Mouse (Mus musculus): ENCODE results near the gene Parp11.
"Not testable (repeated sequence)": the region's sequence is repeated elsewhere in the genome, so short reads cannot be mapped to it uniquely, and the experiment has no call there.

The Parp11 gene

DNA sequence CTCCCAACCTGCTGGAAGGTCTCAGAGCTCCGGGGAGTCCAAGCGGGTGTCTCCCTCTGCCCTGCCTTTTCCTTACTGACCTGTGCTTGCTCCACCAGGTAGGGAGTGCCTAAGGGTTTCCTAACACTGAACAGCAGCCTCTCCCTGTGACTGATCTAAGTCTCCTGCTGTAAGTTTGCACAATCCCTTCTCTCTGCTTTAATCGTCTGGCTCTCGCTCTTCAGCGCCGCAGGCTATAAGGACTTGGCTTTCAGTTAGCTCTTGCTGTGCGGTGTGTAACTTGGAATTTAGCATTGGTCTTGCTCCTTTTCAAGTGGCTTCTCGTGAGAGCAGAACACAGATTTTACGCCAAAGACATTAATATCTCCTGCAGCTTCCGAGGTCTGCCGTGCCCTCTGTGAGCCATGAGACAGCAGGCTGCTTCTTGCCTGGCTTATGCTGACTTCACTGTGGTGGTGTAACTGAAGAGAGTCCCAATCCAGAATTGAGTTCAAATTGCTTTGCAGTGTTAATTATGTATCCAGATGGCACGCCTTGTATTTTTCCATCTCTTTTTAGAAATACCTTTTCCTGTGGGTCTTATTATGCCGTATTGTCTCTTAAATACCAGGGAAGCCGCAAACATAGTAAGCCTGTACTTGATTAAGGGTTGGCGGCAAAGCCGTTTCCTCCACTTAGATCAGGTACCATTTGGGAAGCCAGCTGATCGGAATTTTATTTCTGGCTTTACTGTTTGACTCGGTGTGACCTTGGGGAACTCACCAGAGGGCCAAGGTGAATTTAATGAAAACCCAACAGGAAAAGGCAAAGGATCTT is 50.4 kb downstream of the Parp11 start:
- DNase-seq, result no peak

- DNase-seq, result no peak
These were observed 53.5 kb downstream of the Parp11 start for GRCm38 (mm10) chr6:127500119-127500518.

DNA sequence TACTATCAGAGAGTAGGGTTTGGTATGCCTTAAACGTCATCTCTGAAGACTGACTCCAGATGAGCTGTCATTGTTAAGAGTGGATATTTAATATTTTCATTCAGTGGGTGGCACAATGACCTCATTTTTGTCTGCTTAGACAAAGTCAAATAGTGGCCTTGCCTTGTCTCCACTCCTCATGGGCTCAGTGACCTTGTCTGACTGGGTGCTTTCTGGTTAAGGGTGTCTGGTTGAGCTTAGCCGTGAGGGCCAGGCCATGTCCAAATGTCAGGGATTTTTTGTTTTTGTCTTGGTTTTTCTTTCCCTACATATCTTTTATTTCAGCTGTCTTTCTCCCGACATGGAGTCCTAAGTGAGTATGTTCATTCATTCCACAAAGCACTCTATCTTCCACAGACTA is 54.2 kb downstream of the Parp11 start:
- DNase-seq, result no peak

GRCm38 (mm10) chr6:127502530-127502929 is 55.9 kb downstream of the Parp11 start:
- peak; percentile 64 for DNase-seq

- not testable (repeated sequence) for DNase-seq
These were observed 67.1 kb downstream of the Parp11 start for GRCm38 (mm10) chr6:127513776-127514175.

DNA sequence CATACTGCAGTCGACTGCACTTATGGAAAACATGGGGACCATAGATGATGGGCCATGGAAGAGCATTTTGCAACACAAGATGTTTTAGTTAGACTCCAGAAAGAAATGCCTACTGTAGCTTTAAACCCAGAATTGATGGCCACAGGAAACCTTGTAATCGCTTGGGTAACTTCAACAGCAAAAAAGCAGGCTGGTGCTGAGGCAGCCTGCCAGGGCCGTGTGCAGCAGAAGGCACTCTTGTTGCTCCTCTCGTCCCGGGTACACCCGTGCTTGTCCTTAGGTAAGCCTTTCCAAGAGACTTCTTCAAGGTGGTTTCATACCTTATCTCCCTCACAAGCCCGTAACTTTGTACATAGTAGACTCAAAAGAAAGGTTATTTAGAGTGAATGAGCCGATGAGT is 74.5 kb downstream of the Parp11 start:
- peak; percentile 17 for DNase-seq

- DNase-seq, result no peak
These were observed 75.7 kb downstream of the Parp11 start for GRCm38 (mm10) chr6:127522326-127522725.

DNA sequence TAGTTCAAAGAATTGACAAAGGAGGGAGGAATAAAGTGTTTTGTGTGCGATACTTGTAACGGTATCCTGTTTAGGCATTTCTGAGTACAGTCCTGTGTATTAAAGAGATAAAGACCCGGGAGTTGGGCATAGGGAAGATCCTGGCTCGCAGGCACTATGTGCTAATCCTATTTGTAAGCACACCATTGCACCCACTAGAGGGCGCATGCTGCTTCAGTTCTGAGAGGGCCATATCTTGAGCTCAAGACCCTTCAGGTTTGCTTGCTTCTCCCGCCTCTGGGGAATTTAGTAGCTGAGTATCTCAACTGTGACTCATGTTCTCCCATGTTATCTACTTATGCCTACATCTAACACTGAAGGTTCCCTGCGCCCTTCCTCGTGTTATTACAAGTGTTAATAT is 77.8 kb downstream of the Parp11 start:
- peak; percentile 62 for DNase-seq

- DNase-seq, result no peak
These were observed 82.0 kb downstream of the Parp11 start for GRCm38 (mm10) chr6:127528625-127529024.

DNA sequence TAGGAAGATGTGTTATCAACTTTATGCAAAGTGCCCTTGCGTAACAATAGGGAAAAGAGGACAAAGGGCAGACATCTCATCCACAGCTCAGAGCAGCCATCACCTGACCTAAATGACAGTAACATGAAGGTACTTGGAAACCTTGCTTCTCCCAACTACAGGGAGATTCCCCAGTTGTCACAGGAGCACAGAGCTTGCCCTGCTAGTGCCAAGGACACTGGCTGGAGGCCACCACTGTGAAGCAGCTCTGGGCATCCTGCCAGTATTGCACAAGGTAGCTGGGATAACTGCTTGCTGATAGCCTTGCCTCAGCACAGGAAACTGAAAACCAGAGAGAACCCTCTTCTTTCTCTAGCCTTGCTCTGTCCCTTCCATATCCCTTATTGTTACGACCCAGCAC is 82.8 kb downstream of the Parp11 start:
- peak; percentile 81 for DNase-seq

DNA sequence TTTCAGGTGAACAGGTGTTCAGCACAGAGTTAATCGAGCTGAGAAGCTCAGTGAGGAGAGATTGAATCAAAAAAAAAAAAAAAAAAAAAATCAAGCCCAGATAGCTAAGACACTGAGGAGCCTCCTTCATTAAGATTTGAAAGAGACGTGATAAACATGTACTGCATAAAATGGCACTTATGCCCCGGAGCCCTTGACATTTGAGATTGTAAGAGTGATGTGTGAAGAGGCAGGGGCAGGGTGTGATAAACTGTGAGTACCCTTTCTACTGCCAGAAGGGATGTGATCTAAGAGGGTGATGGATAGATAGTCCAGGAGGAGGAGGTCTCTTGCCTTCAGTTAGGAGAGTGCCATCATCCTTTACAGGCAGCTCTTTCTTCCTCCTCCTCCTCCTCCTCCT is 83.6 kb downstream of the Parp11 start:
- DNase-seq, result no peak

DNA sequence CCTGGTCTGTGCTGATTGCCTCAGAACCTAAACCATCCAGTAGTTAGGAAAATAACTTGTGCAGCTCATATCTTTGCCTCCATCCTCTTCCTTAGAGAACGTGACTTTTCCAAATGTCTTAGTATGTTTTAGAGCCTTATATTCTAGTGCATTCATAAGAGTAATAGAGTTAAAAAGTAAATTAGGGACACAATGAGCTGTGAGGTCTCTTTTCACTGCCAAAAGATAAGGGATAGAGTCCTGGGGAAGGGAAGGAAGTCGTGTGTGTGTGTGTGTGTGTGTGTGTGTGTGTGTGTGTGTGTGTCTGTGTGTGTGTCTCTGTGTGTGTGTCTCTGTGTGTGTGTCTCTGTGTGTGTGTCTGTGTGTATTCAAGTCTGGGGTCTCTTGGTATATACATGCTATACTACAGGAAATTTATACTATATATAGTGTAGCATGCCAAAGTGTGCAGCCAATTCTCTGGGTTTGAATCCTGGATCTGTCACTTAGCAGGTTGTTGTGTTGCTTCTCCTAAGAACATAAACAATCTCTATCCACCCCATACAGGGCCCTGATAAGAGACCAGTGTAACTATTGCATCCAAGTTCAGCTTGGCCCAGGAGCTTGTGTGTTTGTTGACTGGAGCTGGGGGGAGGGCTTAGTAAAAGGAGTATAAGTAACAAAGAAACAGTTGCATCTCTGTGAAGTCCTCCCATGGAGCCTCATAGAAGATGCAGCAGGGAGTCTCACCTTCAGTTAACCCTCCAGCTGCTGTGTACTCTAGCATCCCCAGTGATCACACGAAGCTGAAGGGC is 85.0 kb downstream of the Parp11 start:
- no peak for DNase-seq

GRCm38 (mm10) chr6:127532304-127532703 is 85.7 kb downstream of the Parp11 start:
- DNase-seq, result no peak

GRCm38 (mm10) chr6:127533766-127534165 is 87.1 kb downstream of the Parp11 start:
- DNase-seq, result no peak

- DNase-seq, result no peak
These were observed 90.4 kb downstream of the Parp11 start for GRCm38 (mm10) chr6:127537035-127537434.

DNA sequence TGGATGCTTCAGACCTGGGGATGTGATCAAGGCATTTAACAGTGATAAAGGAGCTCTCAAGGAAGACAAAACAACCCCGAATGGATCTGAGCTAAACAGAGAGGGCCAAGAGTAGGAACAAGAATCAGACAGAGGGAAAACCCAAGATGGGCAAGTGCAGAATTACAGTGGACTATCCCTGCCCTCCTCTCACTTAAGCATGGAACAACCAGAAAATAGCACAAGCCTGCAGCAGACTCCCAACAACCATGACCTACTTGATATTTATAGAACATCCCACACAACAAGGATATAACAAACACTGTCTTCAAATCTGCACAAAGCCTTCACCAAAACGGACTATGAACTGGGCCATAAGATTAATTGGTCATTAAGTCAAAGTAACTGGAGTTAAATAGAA is 91.5 kb downstream of the Parp11 start:
- no peak for DNase-seq

GRCm38 (mm10) chr6:127539226-127539625 is 92.6 kb downstream of the Parp11 start:
- no peak for DNase-seq

DNA sequence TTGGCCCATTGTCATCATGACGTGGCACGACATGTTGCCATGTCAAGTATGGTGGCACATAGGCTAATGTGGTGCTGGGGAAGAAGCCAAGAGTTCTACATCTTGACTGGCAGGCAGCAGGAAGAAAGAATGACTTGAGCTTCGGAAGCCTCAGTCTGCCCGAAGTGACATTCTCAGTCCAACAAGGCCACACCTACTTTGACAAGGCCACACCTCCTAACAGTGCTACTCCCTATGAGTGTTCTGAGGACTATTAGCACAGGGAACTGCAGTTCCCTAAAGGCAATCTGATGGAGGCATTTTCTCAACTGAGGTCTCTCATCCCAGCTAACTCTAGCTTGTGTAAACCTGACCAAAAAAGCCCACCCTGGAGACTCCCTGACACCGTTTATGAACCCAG is 93.0 kb downstream of the Parp11 start:
- DNase-seq, result no peak

DNA sequence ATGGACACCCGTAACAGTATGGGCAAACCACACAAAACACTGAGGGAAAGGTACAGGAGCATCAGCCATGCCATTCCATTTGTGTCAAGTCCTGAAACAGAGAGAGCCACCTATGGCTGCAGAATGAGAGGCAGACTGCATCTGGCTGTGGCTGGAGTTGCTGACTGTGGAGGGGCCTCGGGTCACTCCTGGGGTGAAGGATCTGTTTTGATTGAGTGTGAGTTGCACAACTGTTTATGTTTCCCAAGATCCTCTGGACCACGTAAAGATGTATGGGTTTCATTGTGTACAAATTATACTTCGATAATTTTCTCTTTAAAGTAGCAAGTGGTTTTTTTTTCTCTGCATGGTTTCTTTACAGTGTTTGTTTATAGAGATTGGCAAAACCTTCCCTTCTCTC is 93.9 kb downstream of the Parp11 start:
- DNase-seq, result no peak

DNA sequence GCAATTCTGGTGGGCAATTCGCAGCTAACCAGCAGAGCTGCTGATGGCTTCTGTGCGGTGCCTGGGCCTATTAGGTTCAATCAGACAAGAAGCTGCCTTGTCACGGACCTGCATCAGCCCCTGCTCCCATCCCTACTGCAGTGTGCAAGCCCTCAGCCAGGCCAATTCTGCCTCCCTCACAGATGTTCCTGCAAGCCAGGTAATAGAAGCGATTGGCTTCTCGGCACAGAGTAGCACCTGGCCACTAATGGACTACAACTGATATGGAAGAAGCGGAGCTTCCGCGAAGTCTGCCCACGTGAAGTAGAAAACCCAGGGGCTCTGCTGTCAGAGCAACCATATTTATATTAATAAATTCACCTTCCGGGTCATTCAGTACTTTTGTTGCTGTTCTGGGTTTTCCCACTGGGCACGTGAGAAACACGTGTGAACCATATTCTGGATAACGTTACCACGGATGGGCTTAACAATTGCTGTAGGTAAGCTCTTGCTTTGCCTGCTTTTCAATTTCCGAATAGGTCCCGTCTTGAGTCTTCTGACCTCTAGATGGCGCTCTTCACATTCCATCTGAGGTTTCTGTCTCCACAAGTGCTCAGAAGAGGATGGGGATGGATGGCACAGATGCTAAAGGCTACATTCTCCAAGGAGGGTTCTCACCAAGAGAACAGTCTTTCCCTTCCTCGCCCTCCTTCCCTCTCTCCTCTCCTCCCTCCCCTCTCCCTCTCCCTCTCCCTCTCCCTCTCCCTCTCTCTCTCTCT is 95.2 kb downstream of the Parp11 start:
- DNase-seq, result peak; percentile 71
